Comparison of ENCODE assay signal across 10 mouse cellular contexts in the genomic region with DNA sequence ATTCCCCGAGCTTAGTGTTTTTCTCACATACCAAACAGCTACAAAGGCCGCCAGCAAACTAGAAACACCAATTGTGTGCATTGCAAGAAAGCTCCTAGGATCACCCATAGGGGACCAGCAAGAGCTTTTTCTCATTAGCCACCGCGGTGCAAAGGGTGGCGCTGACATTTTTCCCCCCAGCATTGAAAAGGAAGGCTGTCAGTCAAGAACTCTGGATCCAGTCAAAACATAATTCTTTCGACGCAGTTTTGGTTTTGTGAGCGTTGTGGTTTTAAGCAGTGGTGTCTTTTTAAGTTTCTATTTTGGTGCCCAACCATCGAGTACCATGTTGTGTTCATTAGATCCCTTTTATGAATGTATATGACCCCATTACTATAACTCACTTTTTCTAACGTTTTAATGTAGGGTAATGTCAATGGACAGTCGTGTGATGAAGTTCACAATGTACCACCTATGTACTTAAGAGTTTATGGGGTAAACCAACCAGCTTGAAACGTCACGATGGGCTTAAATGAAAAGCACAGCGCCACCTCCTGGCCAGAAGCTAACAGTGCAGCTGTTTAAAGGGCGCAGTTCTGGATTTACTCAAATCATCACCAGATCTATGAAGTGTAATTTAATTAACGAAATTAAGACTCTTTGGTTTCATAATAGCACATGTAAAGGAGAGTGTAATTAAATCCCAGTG. TPM values are rescaled to one million over a fixed set of nuclear protein-coding genes. Genes with fewer than 3 reads are reported as not detected.
DNase-seq lines count a peak whose midpoint lies in the region; ATAC-seq and TF ChIP-seq lines count a peak whose summit lies in the region.
"Had no signal": no experiment of that assay in that cellular context is flagged by ENCODE, and none has a peak within 500 bp of the region (broad histone marks: within the 10 kb centered on the region; RNA-seq: fewer than 3 reads in every experiment).

No protein-coding gene starts in this region.

- H3K36me3 ChIP-seq in forebrain, embryonic 14.5 days (ENCODE audit: control insufficient read depth, insufficient read depth, low read length): no peaks in the 10 kb centered on the region
- no peaks in the 10 kb centered on the region for H3K36me3 ChIP-seq in forebrain, embryonic 13.5 days (ENCODE audit: poor library complexity, severe bottlenecking)
- H3K36me3 ChIP-seq in spleen, adult 2 months (ENCODE audit: control insufficient read depth, insufficient read depth, low read length): no peaks in the 10 kb centered on the region
- no peaks in the 10 kb centered on the region for H3K36me3 ChIP-seq in forebrain, embryonic 11.5 days (ENCODE audit: control insufficient read depth, insufficient read depth, low read length)
- H3K36me3 ChIP-seq in heart, embryonic 11.5 days (ENCODE audit: control insufficient read depth, insufficient read depth, low read length): no peaks in the 10 kb centered on the region
- H3K36me3 ChIP-seq: neural tube, embryonic 12.5 days had no signal

- no peaks in the 10 kb centered on the region for H3K27me3 ChIP-seq in forebrain, embryonic 14.5 days (replicated peaks; ENCODE audit: control insufficient read depth, insufficient read depth, low read length)
- no peaks in the 10 kb centered on the region for H3K27me3 ChIP-seq in forebrain, embryonic 13.5 days
- no peaks in the 10 kb centered on the region for H3K27me3 ChIP-seq in spleen, adult 2 months (ENCODE audit: control insufficient read depth, insufficient read depth, low read length)
- H3K27me3 ChIP-seq in forebrain, embryonic 11.5 days (ENCODE audit: control insufficient read depth, insufficient read depth, low read length): no peaks in the 10 kb centered on the region
- no peaks in the 10 kb centered on the region for H3K27me3 ChIP-seq in heart, embryonic 11.5 days (ENCODE audit: control insufficient read depth, insufficient read depth, low read length)
- H3K27me3 ChIP-seq: neural tube, embryonic 12.5 days had no signal

- 63% methylated on average over 16 of the region's 16 CpGs for WGBS in forebrain, embryonic 14.5 days
- WGBS in forebrain, embryonic 13.5 days: 61% methylated on average over 16 of the region's 16 CpGs
- 45% methylated on average over 16 of the region's 16 CpGs for WGBS in spleen, adult 2 months
- WGBS in forebrain, embryonic 11.5 days: 64% methylated on average over 16 of the region's 16 CpGs
- WGBS in heart, embryonic 11.5 days (ENCODE audit: insufficient replicate concordance): 57% methylated on average over 16 of the region's 16 CpGs

- H3K4me1 ChIP-seq in forebrain, embryonic 14.5 days (ENCODE audit: control insufficient read depth, insufficient read depth, low read length): no peaks in the 10 kb centered on the region
- peaks cover 3% of the 10 kb centered on the region; the same call in 1 of the 2 replicates for H3K4me1 ChIP-seq in forebrain, embryonic 13.5 days
- no peaks in the 10 kb centered on the region for H3K4me1 ChIP-seq in spleen, adult 2 months (ENCODE audit: control insufficient read depth, insufficient read depth, insufficient read length)
- no peaks in the 10 kb centered on the region for H3K4me1 ChIP-seq in forebrain, embryonic 11.5 days (replicated peaks; ENCODE audit: control insufficient read depth, insufficient read depth, low read length)
- no peaks in the 10 kb centered on the region for H3K4me1 ChIP-seq in heart, embryonic 11.5 days (ENCODE audit: control insufficient read depth, insufficient read depth, low read length)
- H3K4me1 ChIP-seq: neural tube, embryonic 12.5 days had no signal

- H3K9me3 ChIP-seq in forebrain, embryonic 14.5 days (replicated peaks; ENCODE audit: control insufficient read depth, low read length): no peaks in the 10 kb centered on the region
- H3K9me3 ChIP-seq in forebrain, embryonic 13.5 days (replicated peaks): no peaks in the 10 kb centered on the region
- no peaks in the 10 kb centered on the region for H3K9me3 ChIP-seq in forebrain, embryonic 11.5 days (ENCODE audit: control insufficient read depth, low read length)
- no peaks in the 10 kb centered on the region for H3K9me3 ChIP-seq in heart, embryonic 11.5 days (replicated peaks; ENCODE audit: control insufficient read depth, low read length)
- H3K9me3 ChIP-seq: neural tube, embryonic 12.5 days had no signal

- no peak overlapping the region for H3K4me3 ChIP-seq in forebrain, embryonic 14.5 days (ENCODE audit: low read depth, low read length)
- no peak overlapping the region for H3K4me3 ChIP-seq in forebrain, embryonic 13.5 days
- H3K4me3 ChIP-seq in spleen, adult 2 months (ENCODE audit: extremely low read depth, insufficient read depth, insufficient read length): no peak overlapping the region
- H3K4me3 ChIP-seq in forebrain, embryonic 11.5 days (ENCODE audit: low read depth, low read length): no peak overlapping the region
- H3K4me3 ChIP-seq in heart, embryonic 11.5 days (ENCODE audit: low read depth, low read length): no peak overlapping the region
- H3K4me3 ChIP-seq: neural tube, embryonic 12.5 days had no signal

- peak; percentile 56 for DNase-seq in forebrain, embryonic 14.5 days (ENCODE audit: low spot score)
- DNase-seq in spleen, adult 2 months (ENCODE audit: low read depth in 1 of 2, low spot score in 2 of 2): peak in 1 of 2 experiments; percentile 38
- DNase-seq in spleen, postnatal 4 days (ENCODE audit: low spot score in 2 of 2): no peak
- peak; percentile 63 for DNase-seq in retina, embryonic 14.5 days (ENCODE audit: low spot score)
- no peak for DNase-seq in forebrain, embryonic 11.5 days (ENCODE audit: low spot score)
- DNase-seq: layer of hippocampus, adult 9-11 months had no signal

- no peak for ATAC-seq in forebrain, embryonic 14.5 days
- no peak for ATAC-seq in forebrain, embryonic 13.5 days
- 0 out of 2 replicates have a peak, but pooled peaks have one; percentile 20 for ATAC-seq in common myeloid progenitor, adult 5-6 weeks (replicated peaks; ENCODE audit: low read depth, poor library complexity, severe bottlenecking)
- ATAC-seq in forebrain, embryonic 11.5 days (replicated peaks; ENCODE audit: low FRiP score): no peak
- no peak for ATAC-seq in heart, embryonic 11.5 days (replicated peaks; ENCODE audit: insufficient number of reproducible peaks, low FRiP score, low TSS enrichment)

- peak; percentile 68; the same call in 1 of the 2 replicates for TF ChIP-seq CTCF in spleen, adult 2 months (IDR thresholded peaks at IDR 0.05; ENCODE audit: extremely low read depth, insufficient read depth, insufficient read length, insufficient replicate concordance)

- no peak overlapping the region for H3K4me2 ChIP-seq in forebrain, embryonic 14.5 days (ENCODE audit: low read length)
- H3K4me2 ChIP-seq in forebrain, embryonic 13.5 days: no peak overlapping the region
- H3K4me2 ChIP-seq in forebrain, embryonic 11.5 days (ENCODE audit: low read depth, low read length, severe bottlenecking): no peak overlapping the region
- no peak overlapping the region for H3K4me2 ChIP-seq in heart, embryonic 11.5 days

- no peak overlapping the region for H3K9ac ChIP-seq in forebrain, embryonic 14.5 days (ENCODE audit: low read length)
- no peak overlapping the region for H3K9ac ChIP-seq in forebrain, embryonic 13.5 days
- no peak overlapping the region for H3K9ac ChIP-seq in forebrain, embryonic 11.5 days (ENCODE audit: low read length)
- H3K9ac ChIP-seq in heart, embryonic 11.5 days (ENCODE audit: low read depth, low read length): no peak overlapping the region
- H3K9ac ChIP-seq: neural tube, embryonic 12.5 days had no signal

- no peak for TF ChIP-seq POLR2A in spleen, adult 2 months (IDR thresholded peaks at IDR 0.05; ENCODE audit: low read depth, low read length)

- H3K27ac ChIP-seq in forebrain, embryonic 14.5 days (ENCODE audit: low read depth, low read length): no peak overlapping the region
- H3K27ac ChIP-seq in forebrain, embryonic 13.5 days: no peak overlapping the region
- no peak overlapping the region for H3K27ac ChIP-seq in spleen, adult 2 months (ENCODE audit: insufficient read depth, low read length)
- H3K27ac ChIP-seq in forebrain, embryonic 11.5 days (ENCODE audit: low read depth, low read length): no peak overlapping the region
- no peak overlapping the region for H3K27ac ChIP-seq in heart, embryonic 11.5 days (ENCODE audit: low read depth, low read length)
- H3K27ac ChIP-seq: neural tube, embryonic 12.5 days had no signal

RNA-seq across cellular contexts. Expression of a gene that starts 40.5 kb away (rescaled TPM):
- polyA plus RNA-seq in forebrain, embryonic 14.5 days (2014; fragmentation: Nextera tagmentation; extraction: Ambion mirVana): 44.3 and 45.4 TPM in 2 replicates
- 30.1 and 32.7 TPM in 2 replicates for polyA plus RNA-seq in forebrain, embryonic 13.5 days (2015; fragmentation: Nextera tagmentation; extraction: Ambion mirVana)
- polyA plus RNA-seq in spleen, adult 2 months (2012; rRNA removed): 2.0 and 2.1 TPM in 2 replicates
- total RNA-seq in common myeloid progenitor, adult 5-6 weeks (2017): 46.8 and 49.2 TPM in 2 replicates
- 47.8 and 48.5 TPM in 2 replicates for polyA plus RNA-seq in forebrain, embryonic 11.5 days (2014; fragmentation: Nextera tagmentation; extraction: Ambion mirVana)
- polyA plus RNA-seq in heart, embryonic 11.5 days (2014; fragmentation: Nextera tagmentation; extraction: Ambion mirVana): 30.4 and 30.5 TPM in 2 replicates

Comparison
In these comparisons a context has a peak if more than half of its experiments do, and no peak if none do; other contexts are left out.
1. DNase-seq: peak in forebrain, embryonic 14.5 days (single experiment) and retina, embryonic 14.5 days (single experiment); none in spleen, postnatal 4 days (0 of 2) and forebrain, embryonic 11.5 days (single experiment).
2. RNA of a gene that starts 40.5 kb away (polyA plus RNA-seq): 47.8 to 48.5 TPM in forebrain, embryonic 11.5 days, 44.3 to 45.4 TPM in forebrain, embryonic 14.5 days, 30.1 to 32.7 TPM in forebrain, embryonic 13.5 days and 30.4 to 30.5 TPM in heart, embryonic 11.5 days; 2.0 to 2.1 TPM in spleen, adult 2 months; every median in the first group is over 10 times any median in the second.